Mouse (Mus musculus): ENCODE data around the gene Mapkapk3.

Gene Mapkapk3

GRCm38 (mm10) chr9:107289211-107290076, at the start of gene Mapkapk3:
Gene Mapkapk3, minus strand, starts transcription at chr9:107289877.
- peak; percentile 93 for DNase-seq

GRCm38 (mm10) chr9:107338172-107338883, 48.7 kb upstream of the Mapkapk3 start, which contains the start of gene Hemk1:
Gene Hemk1, minus strand, starts transcription at chr9:107338350.
- peak; percentile 86 for DNase-seq

- no peak for DNase-seq
These were observed 46.7 kb upstream of the Mapkapk3 start for GRCm38 (mm10) chr9:107336386-107336785.

GRCm38 (mm10) chr9:107335909-107336308, 46.2 kb upstream of the Mapkapk3 start:
- DNase-seq, result peak; percentile 79

GRCm38 (mm10) chr9:107335046-107335445, 45.4 kb upstream of the Mapkapk3 start:
- DNase-seq, result no peak

- no peak for DNase-seq
These were observed 44.7 kb upstream of the Mapkapk3 start for GRCm38 (mm10) chr9:107334356-107334755.

- no peak for DNase-seq
These were observed 44.0 kb upstream of the Mapkapk3 start for GRCm38 (mm10) chr9:107333686-107334085.

- DNase-seq, result no peak
These were observed 41.1 kb upstream of the Mapkapk3 start for GRCm38 (mm10) chr9:107330791-107331190.

GRCm38 (mm10) chr9:107327879-107328620, 38.4 kb upstream of the Mapkapk3 start:
- no peak for DNase-seq

GRCm38 (mm10) chr9:107325904-107326303, 36.2 kb upstream of the Mapkapk3 start:
- DNase-seq, result no peak

GRCm38 (mm10) chr9:107324799-107325561, 35.3 kb upstream of the Mapkapk3 start:
- no peak for DNase-seq

GRCm38 (mm10) chr9:107323558-107323957, 33.9 kb upstream of the Mapkapk3 start:
- peak; percentile 50 for DNase-seq

- no peak for DNase-seq
These were observed 32.9 kb upstream of the Mapkapk3 start for GRCm38 (mm10) chr9:107322461-107323050.

- DNase-seq, result peak; percentile 36
These were observed 26.1 kb upstream of the Mapkapk3 start for GRCm38 (mm10) chr9:107315791-107316190.

- no peak for DNase-seq
These were observed 24.2 kb upstream of the Mapkapk3 start for GRCm38 (mm10) chr9:107313926-107314325.

GRCm38 (mm10) chr9:107312811-107313584, 23.3 kb upstream of the Mapkapk3 start:
- DNase-seq, result no peak

GRCm38 (mm10) chr9:107309600-107309999, 19.9 kb upstream of the Mapkapk3 start:
- no peak for DNase-seq

- no peak for DNase-seq
These were observed 19.5 kb upstream of the Mapkapk3 start for GRCm38 (mm10) chr9:107309171-107309570.

GRCm38 (mm10) chr9:107308346-107309000, 18.8 kb upstream of the Mapkapk3 start:
- no peak for DNase-seq

GRCm38 (mm10) chr9:107307886-107308285, 18.2 kb upstream of the Mapkapk3 start:
- DNase-seq, result peak; percentile 94

Data from kidney, postnatal 10 days (tissue).